Mouse (Mus musculus) neural tube, embryonic 14.5 days (tissue): ENCODE results near the gene Ptch1. TPM values are rescaled to one million over a fixed set of nuclear protein-coding genes. Genes with fewer than 3 reads are reported as not detected.

Experiments
- ATAC-seq: fragments of 200-750 bp; cut with Nextera tagmentation; 2 replicates; pipeline ENCODE4 v1.8.0; 2017; ENCODE audit warnings: low read depth, mild to moderate bottlenecking, moderate TSS enrichment, moderate library complexity
- H3K27ac ChIP-seq: fragments of 300-500 bp; sonication (generic); 2 replicates; pipeline ENCODE4 v1.5.1; 2014; ENCODE audit warnings: low read depth, mild to moderate bottlenecking, control low read depth, low read length, moderate library complexity, mixed read lengths
- H3K27me3 ChIP-seq: fragments of 300-500 bp; sonication (generic); 2 replicates; pipeline ENCODE4 v1.6.1; 2014; ENCODE audit warnings: low read length; ENCODE audit not compliant: control insufficient read depth, insufficient read depth
- H3K36me3 ChIP-seq: fragments of 300-500 bp; sonication (generic); 2 replicates; pipeline ENCODE4 v1.6.1; 2014; ENCODE audit warnings: low read length, mixed read lengths; ENCODE audit not compliant: control insufficient read depth, insufficient read depth
- H3K4me1 ChIP-seq: fragments of 300-500 bp; sonication (generic); 2 replicates; pipeline ENCODE4 v1.6.1; 2014; ENCODE audit warnings: low read length; ENCODE audit not compliant: control insufficient read depth, insufficient read depth
- H3K4me2 ChIP-seq: fragments of 300-500 bp; sonication (generic); 2 replicates; pipeline ENCODE4 v1.6.1; 2014; ENCODE audit warnings: mild to moderate bottlenecking, low read depth, low read length, control low read depth
- H3K4me3 ChIP-seq: fragments of 300-500 bp; sonication (generic); 2 replicates; pipeline ENCODE4 v1.5.1; 2014; ENCODE audit warnings: low read depth, low read length, control low read depth, mixed read lengths
- H3K9ac ChIP-seq: fragments of 300-500 bp; sonication (generic); replicated peaks from 2 replicates; pipeline ENCODE4 v1.6.1; 2014; ENCODE audit warnings: low read depth, mild to moderate bottlenecking, control low read depth, low read length, mixed read lengths
- H3K9me3 ChIP-seq: fragments of 300-500 bp; sonication (generic); 2 replicates; pipeline ENCODE4 v1.6.1; 2016; ENCODE audit warnings: low read length; ENCODE audit not compliant: control insufficient read depth
- WGBS: fragments of 180-500 bp; shearing (Covaris S2); extraction: QIAGEN DNeasy Blood & Tissue Kit; methylation state at CpG from one replicate; pipeline ENCODE4 v1.1.7; 2014; 5-methylcytosine and 5-hydroxymethylcytosine counted together
- polyA plus RNA-seq: library from polyadenylated mRNA; unstranded; fragments of >200 nt; fragmentation: Nextera tagmentation; extraction: Ambion mirVana; gene quantifications from 2 replicates; pipeline ENCODE4 v1.2.1, GENCODE M21; 2014

The Ptch1 gene
- polyA plus RNA-seq, 1 experiment from 2014 or later = 26.4 TPM

DNA sequence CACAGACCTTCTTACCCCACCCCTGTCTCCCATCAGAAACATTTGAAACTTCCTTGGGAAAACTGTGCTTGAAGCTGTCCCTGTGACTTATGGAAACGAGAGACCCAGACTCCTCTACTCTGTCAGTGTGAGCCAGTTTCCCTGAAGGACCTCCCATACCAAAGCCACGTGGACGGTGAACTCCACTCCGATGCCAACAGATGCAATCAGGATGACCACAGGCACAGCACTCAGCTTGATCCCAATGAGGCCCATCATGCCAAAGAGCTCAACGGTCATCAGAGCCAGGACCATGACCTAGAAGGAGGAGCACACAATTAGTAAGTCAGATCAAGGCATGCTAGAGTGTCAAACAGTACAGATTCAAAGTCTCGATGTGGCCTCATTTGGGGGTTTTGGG lies 53.3 kb downstream of the Ptch1 start:
- Histone ChIP-seq H3K36me3 (peaks cover 67% of the 10 kb centered on the region), H3K27ac (no peak overlapping the region), H3K4me2 (no peak overlapping the region), H3K27me3 (no peaks in the 10 kb centered on the region), H3K9ac (no peak overlapping the region), H3K9me3 (no peaks in the 10 kb centered on the region), H3K4me1 (peaks cover 9% of the 10 kb centered on the region), H3K4me3 (no peak overlapping the region)
- WGBS = 90% methylated on average over 6 of the region's 6 CpGs
- no peak for ATAC-seq

- 77% methylated on average over 2 of the region's 2 CpGs for whole genome bisulfite sequencing
- H3K9me3 ChIP-seq = no peaks in the 10 kb centered on the region
Observed at GRCm38 (mm10) chr13:63516535-63516934, 56.9 kb downstream of the Ptch1 start.

GRCm38 (mm10) chr13:63515542-63515941 lies 57.9 kb downstream of the Ptch1 start:
- H3K9ac ChIP-seq = no peak overlapping the region
- H3K36me3 ChIP-seq = peaks cover 66% of the 10 kb centered on the region
- 49% methylated on average over 5 of the region's 5 CpGs for WGBS
- H3K4me2 ChIP-seq = no peak overlapping the region
- peaks cover 5% of the 10 kb centered on the region; the same call in 1 of the 2 replicates for H3K4me1 ChIP-seq
- no peaks in the 10 kb centered on the region for H3K9me3 ChIP-seq
- H3K27me3 ChIP-seq = no peaks in the 10 kb centered on the region
- no peak for ATAC-seq
- no peak overlapping the region for H3K4me3 ChIP-seq
- no peak overlapping the region for H3K27ac ChIP-seq

More at GRCm38 (mm10) chr13:63516535-63516934, 56.9 kb downstream of the Ptch1 start:
- no peak for ATAC-seq
- Histone ChIP-seq H3K9ac (no peak overlapping the region), H3K4me1 (peaks cover 5% of the 10 kb centered on the region; the same call in 1 of the 2 replicates), H3K36me3 (peaks cover 67% of the 10 kb centered on the region), H3K27me3 (no peaks in the 10 kb centered on the region), H3K4me3 (no peak overlapping the region), H3K4me2 (no peak overlapping the region), H3K27ac (no peak overlapping the region)

GRCm38 (mm10) chr13:63514931-63515360 lies 58.5 kb downstream of the Ptch1 start:
- Histone ChIP-seq H3K9me3 (no peaks in the 10 kb centered on the region), H3K27ac (no peak overlapping the region), H3K9ac (no peak overlapping the region), H3K36me3 (peaks cover 69% of the 10 kb centered on the region), H3K4me2 (no peak overlapping the region), H3K4me1 (peaks cover 5% of the 10 kb centered on the region; the same call in 1 of the 2 replicates), H3K27me3 (no peaks in the 10 kb centered on the region), H3K4me3 (no peak overlapping the region)
- 19% methylated on average over 8 of the region's 8 CpGs for WGBS
- ATAC-seq = no peak

DNA sequence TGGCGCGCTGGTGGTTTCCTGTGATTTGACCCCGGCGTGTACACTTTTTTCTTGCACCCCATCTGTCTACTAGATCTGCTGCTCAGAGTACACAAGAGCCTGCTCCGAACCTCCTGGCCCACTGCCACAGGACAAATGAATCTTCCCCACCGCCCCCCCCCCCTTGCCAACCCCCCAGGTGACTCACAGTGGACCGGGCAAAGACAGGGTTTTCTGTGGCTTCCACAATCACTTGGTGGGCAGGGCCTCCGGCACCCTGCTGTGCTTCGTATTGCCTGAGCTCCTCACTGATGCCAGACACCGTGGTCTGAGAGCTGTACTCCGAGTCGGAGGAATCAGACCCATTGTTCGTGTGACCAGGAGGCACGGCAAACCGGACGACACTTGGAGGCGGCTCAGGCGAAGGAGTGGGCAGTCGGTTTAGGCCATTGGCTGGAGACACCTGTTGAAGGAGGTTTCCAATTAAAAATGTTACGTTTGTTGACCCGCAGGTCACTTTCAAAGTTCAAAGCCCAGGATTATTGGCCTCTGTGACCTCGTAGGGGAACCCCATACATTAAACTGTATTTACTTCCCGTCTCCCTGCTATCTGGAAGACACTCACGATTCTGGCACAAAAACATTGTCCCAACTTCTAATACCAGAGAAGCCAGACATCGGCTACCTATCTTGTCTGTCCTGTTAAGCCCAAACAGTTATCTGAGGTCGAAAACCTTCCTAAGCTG lies 59.9 kb downstream of the Ptch1 start:
- H3K27ac ChIP-seq = no peak overlapping the region
- no peak overlapping the region for H3K4me2 ChIP-seq
- peaks cover 5% of the 10 kb centered on the region; the same call in 1 of the 2 replicates for H3K4me1 ChIP-seq
- no peak overlapping the region for H3K9ac ChIP-seq
- WGBS = 46% methylated on average over 26 of the region's 26 CpGs
- H3K36me3 ChIP-seq = peaks cover 63% of the 10 kb centered on the region
- no peak overlapping the region for H3K4me3 ChIP-seq
- no peaks in the 10 kb centered on the region for H3K9me3 ChIP-seq
- ATAC-seq = peak; percentile 32
- no peaks in the 10 kb centered on the region for H3K27me3 ChIP-seq

GRCm38 (mm10) chr13:63512411-63512810 lies 61.0 kb downstream of the Ptch1 start:
- 16% methylated on average over 6 of the region's 6 CpGs for WGBS

GRCm38 (mm10) chr13:63507821-63508220 lies 65.6 kb downstream of the Ptch1 start:
- H3K36me3 ChIP-seq = peaks cover 37% of the 10 kb centered on the region
- no peak overlapping the region for H3K4me2 ChIP-seq
- H3K9ac ChIP-seq = no peak overlapping the region
- no peaks in the 10 kb centered on the region for H3K9me3 ChIP-seq
- H3K4me3 ChIP-seq = no peak overlapping the region
- ATAC-seq = no peak
- H3K27me3 ChIP-seq = no peaks in the 10 kb centered on the region
- 85% methylated on average over 5 of the region's 5 CpGs for WGBS
- H3K4me1 ChIP-seq = no peaks in the 10 kb centered on the region
- H3K27ac ChIP-seq = no peak overlapping the region

More at GRCm38 (mm10) chr13:63512411-63512810, 61.0 kb downstream of the Ptch1 start:
- ATAC-seq = no peak
- no peak overlapping the region for H3K4me3 ChIP-seq
- peaks cover 58% of the 10 kb centered on the region for H3K36me3 ChIP-seq
- no peak overlapping the region for H3K27ac ChIP-seq
- no peaks in the 10 kb centered on the region for H3K27me3 ChIP-seq
- H3K4me2 ChIP-seq = no peak overlapping the region
- H3K9ac ChIP-seq = no peak overlapping the region
- no peaks in the 10 kb centered on the region for H3K9me3 ChIP-seq
- H3K4me1 ChIP-seq = peaks cover 5% of the 10 kb centered on the region; the same call in 1 of the 2 replicates

- Histone ChIP-seq H3K9me3 (no peaks in the 10 kb centered on the region), H3K4me3 (no peak overlapping the region), H3K9ac (no peak overlapping the region), H3K4me2 (no peak overlapping the region), H3K36me3 (peaks cover 29% of the 10 kb centered on the region), H3K27me3 (no peaks in the 10 kb centered on the region), H3K27ac (no peak overlapping the region), H3K4me1 (no peaks in the 10 kb centered on the region)
- WGBS = 83% methylated on average over 6 of the region's 6 CpGs
- no peak for ATAC-seq
Observed at GRCm38 (mm10) chr13:63507001-63507556, 66.3 kb downstream of the Ptch1 start.

DNA sequence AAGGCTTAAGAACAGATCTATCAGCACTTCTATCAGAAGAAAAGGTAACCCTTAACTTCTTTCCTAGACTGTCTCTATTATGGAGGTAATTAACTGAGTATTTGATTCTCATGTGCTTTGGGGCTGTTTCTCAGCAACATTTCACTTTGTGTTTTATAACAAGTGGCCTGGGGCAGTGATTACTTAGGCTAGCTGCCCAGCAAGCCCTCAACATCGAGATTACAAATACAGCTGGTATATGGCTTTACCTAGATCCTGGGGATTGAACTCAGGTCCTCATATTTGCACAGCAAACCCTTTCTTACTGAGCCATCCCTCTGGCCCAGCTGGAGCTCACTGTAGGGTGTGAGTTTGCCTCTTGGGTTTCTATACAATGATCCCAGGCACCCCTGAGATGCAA lies 67.0 kb downstream of the Ptch1 start:
- 69% methylated on average over 1 of the region's 1 CpGs for WGBS
- Histone ChIP-seq H3K9ac (no peak overlapping the region), H3K36me3 (peaks cover 22% of the 10 kb centered on the region), H3K27me3 (no peaks in the 10 kb centered on the region), H3K4me2 (no peak overlapping the region), H3K9me3 (no peaks in the 10 kb centered on the region), H3K27ac (no peak overlapping the region), H3K4me3 (no peak overlapping the region), H3K4me1 (no peaks in the 10 kb centered on the region)
- no peak for ATAC-seq
